Mouse (Mus musculus) lung, postnatal 4 days (tissue): ENCODE measurements around the gene Cabcoco1.

Experiments used
- DNase-seq, 2 experiments: peaks; one replicate each; pipeline ENCODE4 v3.0.0; 2021

Gene Cabcoco1

GRCm38 (mm10) chr10:68434045-68434639 is 107.6 kb downstream of the Cabcoco1 start:
- DNase-seq: no peak

- no peak for DNase-seq
Observed at GRCm38 (mm10) chr10:68431346-68431745, 110.3 kb downstream of the Cabcoco1 start.

GRCm38 (mm10) chr10:68430929-68431328 is 110.8 kb downstream of the Cabcoco1 start:
- no peak for DNase-seq

GRCm38 (mm10) chr10:68420393-68420920 is 121.2 kb downstream of the Cabcoco1 start:
- no peak for DNase-seq

- no peak for DNase-seq
Observed at GRCm38 (mm10) chr10:68419893-68420292, 121.8 kb downstream of the Cabcoco1 start.

- no peak for DNase-seq
Observed at GRCm38 (mm10) chr10:68417074-68417790, 124.5 kb downstream of the Cabcoco1 start.

GRCm38 (mm10) chr10:68405936-68406335 is 135.8 kb downstream of the Cabcoco1 start:
- DNase-seq: no peak

- DNase-seq: peak in 1 of 2 experiments; percentile 34
Observed at GRCm38 (mm10) chr10:68396786-68397185, 144.9 kb downstream of the Cabcoco1 start.

- no peak for DNase-seq
Observed at GRCm38 (mm10) chr10:68396083-68396482, 145.6 kb downstream of the Cabcoco1 start.

- DNase-seq: no peak
Observed at GRCm38 (mm10) chr10:68391640-68392039, 150.1 kb downstream of the Cabcoco1 start.

GRCm38 (mm10) chr10:68388802-68389201 is 152.9 kb downstream of the Cabcoco1 start:
- DNase-seq: no peak

- DNase-seq: no peak
Observed at GRCm38 (mm10) chr10:68388138-68388537, 153.6 kb downstream of the Cabcoco1 start.
